Comparison of ENCODE assay signal across 11 mouse cellular contexts in the genomic region with DNA sequence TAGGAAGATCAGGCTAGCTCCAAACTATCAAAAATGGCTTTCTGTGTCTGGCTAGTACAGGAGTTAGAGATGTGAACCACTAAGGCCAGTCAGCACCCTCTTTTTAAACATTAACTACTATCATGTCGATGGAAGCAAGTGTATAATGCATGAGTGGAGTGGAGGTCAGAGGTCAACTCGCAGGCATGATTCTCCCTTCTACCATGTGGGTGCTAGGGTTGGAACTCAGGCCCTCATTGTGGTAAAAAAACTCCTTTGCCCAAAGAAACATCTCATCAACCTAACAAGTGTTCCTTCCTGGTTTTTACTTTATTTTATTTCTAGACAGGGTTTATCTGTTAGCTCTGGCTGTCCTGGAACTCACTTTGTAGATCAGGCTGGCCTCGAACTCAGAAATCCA. TPM values are rescaled to one million over a fixed set of nuclear protein-coding genes. Genes with fewer than 3 reads are reported as not detected.
"Had no signal": no experiment of that assay in that cellular context is flagged by ENCODE, and none has a peak within 500 bp of the region (broad histone marks: within the 10 kb centered on the region; RNA-seq: fewer than 3 reads in every experiment).

No protein-coding gene starts in this region.

- H3K27ac ChIP-seq: hindbrain, embryonic 12.5 days; limb, embryonic 12.5 days; lung, embryonic 15.5 days; midbrain, embryonic 13.5 days; stomach, postnatal 0 days had no signal

- H3K4me3 ChIP-seq: hindbrain, embryonic 12.5 days; limb, embryonic 12.5 days; lung, embryonic 15.5 days; midbrain, embryonic 13.5 days had no signal

- H3K9ac ChIP-seq: hindbrain, embryonic 12.5 days; limb, embryonic 12.5 days; lung, embryonic 15.5 days; midbrain, embryonic 13.5 days had no signal

- H3K9me3 ChIP-seq: hindbrain, embryonic 12.5 days; limb, embryonic 12.5 days; lung, embryonic 15.5 days; midbrain, embryonic 13.5 days had no signal

- ATAC-seq: hindbrain, embryonic 16.5 days; inflammation-experienced regulatory T-cells, adult 6 months; intestine, postnatal 0 days; midbrain, embryonic 13.5 days had no signal

- H3K36me3 ChIP-seq: hindbrain, embryonic 12.5 days; lung, embryonic 15.5 days; midbrain, embryonic 13.5 days had no signal

- DNase-seq: thymus, postnatal 4 days had no signal

- H3K4me2 ChIP-seq: hindbrain, embryonic 12.5 days; lung, embryonic 15.5 days; midbrain, embryonic 13.5 days had no signal

RNA-seq across cellular contexts. Expression of gene Mef2b, which starts 31.2 kb away (rescaled TPM):
- polyA plus RNA-seq: intestine, postnatal 0 days; liver, adult 2 months; liver, embryonic 16.5 days had no signal
